Mouse (Mus musculus): Measurements from ENCODE around the gene Slc5a10. TPM values are rescaled to one million over a fixed set of nuclear protein-coding genes. Genes with fewer than 3 reads are reported as not detected.

The Slc5a10 gene
- total RNA-seq (2015; ENCODE audit: low replicate concordance) (not detected in 2 replicates), total RNA-seq (2017; ENCODE audit: low replicate concordance) (not detected in 2 replicates)

GRCm38 (mm10) chr11:61720636-61721035, at the start of gene Slc5a10:
Gene Slc5a10 (minus strand): TSS chr11:61720826.
- ATAC-seq (replicated peaks; ENCODE audit: low FRiP score, poor library complexity, severe bottlenecking), result no peak

GRCm38 (mm10) chr11:61761584-61762407, 41.2 kb upstream of the Slc5a10 start, which contains the start of gene Prpsap2:
Gene Prpsap2 (minus strand): TSS chr11:61762088.
- ATAC-seq (replicated peaks; ENCODE audit: low FRiP score, poor library complexity, severe bottlenecking), result peak; percentile 91

- peak; percentile 52 for ATAC-seq (replicated peaks; ENCODE audit: low FRiP score, poor library complexity, severe bottlenecking)
These were observed 39.9 kb upstream of the Slc5a10 start for GRCm38 (mm10) chr11:61760518-61760917.

GRCm38 (mm10) chr11:61757151-61757550, 36.5 kb upstream of the Slc5a10 start:
- ATAC-seq (replicated peaks; ENCODE audit: low FRiP score, poor library complexity, severe bottlenecking), result peak; percentile 80

GRCm38 (mm10) chr11:61751612-61752011, 31.0 kb upstream of the Slc5a10 start:
- ATAC-seq (replicated peaks; ENCODE audit: low FRiP score, poor library complexity, severe bottlenecking), result peak; percentile 78

GRCm38 (mm10) chr11:61747161-61747560, 26.5 kb upstream of the Slc5a10 start:
- ATAC-seq (replicated peaks; ENCODE audit: low FRiP score, poor library complexity, severe bottlenecking), result no peak

GRCm38 (mm10) chr11:61745781-61746180, 25.2 kb upstream of the Slc5a10 start:
- ATAC-seq (replicated peaks; ENCODE audit: low FRiP score, poor library complexity, severe bottlenecking), result no peak

- ATAC-seq (replicated peaks; ENCODE audit: low FRiP score, poor library complexity, severe bottlenecking), result 0 out of 2 replicates have a peak, but pooled peaks have one; percentile 60
These were observed 23.8 kb upstream of the Slc5a10 start for GRCm38 (mm10) chr11:61744460-61744859.

- no peak for ATAC-seq (replicated peaks; ENCODE audit: low FRiP score, poor library complexity, severe bottlenecking)
These were observed 23.1 kb upstream of the Slc5a10 start for GRCm38 (mm10) chr11:61743768-61744167.

- ATAC-seq (replicated peaks; ENCODE audit: low FRiP score, poor library complexity, severe bottlenecking), result no peak
These were observed 19.9 kb upstream of the Slc5a10 start for GRCm38 (mm10) chr11:61740500-61740899.

- ATAC-seq (replicated peaks; ENCODE audit: low FRiP score, poor library complexity, severe bottlenecking), result no peak
These were observed 16.7 kb upstream of the Slc5a10 start for GRCm38 (mm10) chr11:61737290-61737689.

- no peak for ATAC-seq (replicated peaks; ENCODE audit: low FRiP score, poor library complexity, severe bottlenecking)
These were observed 12.0 kb upstream of the Slc5a10 start for GRCm38 (mm10) chr11:61732672-61733071.

- ATAC-seq (replicated peaks; ENCODE audit: low FRiP score, poor library complexity, severe bottlenecking), result no peak
These were observed 7.4 kb upstream of the Slc5a10 start for GRCm38 (mm10) chr11:61728037-61728436.

GRCm38 (mm10) chr11:61722077-61722476, 1.5 kb upstream of the Slc5a10 start:
- no peak for ATAC-seq (replicated peaks; ENCODE audit: low FRiP score, poor library complexity, severe bottlenecking)

- ATAC-seq (replicated peaks; ENCODE audit: low FRiP score, poor library complexity, severe bottlenecking), result no peak
These were observed 800 bp downstream of the Slc5a10 start for GRCm38 (mm10) chr11:61719826-61720225.

GRCm38 (mm10) chr11:61719387-61719786, 1.2 kb downstream of the Slc5a10 start:
- no peak for ATAC-seq (replicated peaks; ENCODE audit: low FRiP score, poor library complexity, severe bottlenecking)

- ATAC-seq (replicated peaks; ENCODE audit: low FRiP score, poor library complexity, severe bottlenecking), result no peak
These were observed 2.6 kb downstream of the Slc5a10 start for GRCm38 (mm10) chr11:61717990-61718389.

- ATAC-seq (replicated peaks; ENCODE audit: low FRiP score, poor library complexity, severe bottlenecking), result no peak
These were observed 5.5 kb downstream of the Slc5a10 start for GRCm38 (mm10) chr11:61715130-61715529.

GRCm38 (mm10) chr11:61714346-61715117, 6.1 kb downstream of the Slc5a10 start:
- peak; percentile 73 for ATAC-seq (replicated peaks; ENCODE audit: low FRiP score, poor library complexity, severe bottlenecking)

GRCm38 (mm10) chr11:61713157-61713855, 7.3 kb downstream of the Slc5a10 start:
- no peak for ATAC-seq (replicated peaks; ENCODE audit: low FRiP score, poor library complexity, severe bottlenecking)
